Mouse (Mus musculus) monocyte, adult 2 months (primary cell): ENCODE results near the gene Ptprc.

Experiments
- DNase-seq, 2 experiments: peaks; one replicate each; pipeline ENCODE4 v3.0.0; 2022; ENCODE audit warnings: low spot score in 2 of 2, low read depth in 1 of 2

The Ptprc gene

GRCm38 (mm10) chr1:138175494-138175893 lies at the start of gene Ptprc:
TSS of gene Ptprc (minus strand) at chr1:138175708.
- DNase-seq = no peak

DNA sequence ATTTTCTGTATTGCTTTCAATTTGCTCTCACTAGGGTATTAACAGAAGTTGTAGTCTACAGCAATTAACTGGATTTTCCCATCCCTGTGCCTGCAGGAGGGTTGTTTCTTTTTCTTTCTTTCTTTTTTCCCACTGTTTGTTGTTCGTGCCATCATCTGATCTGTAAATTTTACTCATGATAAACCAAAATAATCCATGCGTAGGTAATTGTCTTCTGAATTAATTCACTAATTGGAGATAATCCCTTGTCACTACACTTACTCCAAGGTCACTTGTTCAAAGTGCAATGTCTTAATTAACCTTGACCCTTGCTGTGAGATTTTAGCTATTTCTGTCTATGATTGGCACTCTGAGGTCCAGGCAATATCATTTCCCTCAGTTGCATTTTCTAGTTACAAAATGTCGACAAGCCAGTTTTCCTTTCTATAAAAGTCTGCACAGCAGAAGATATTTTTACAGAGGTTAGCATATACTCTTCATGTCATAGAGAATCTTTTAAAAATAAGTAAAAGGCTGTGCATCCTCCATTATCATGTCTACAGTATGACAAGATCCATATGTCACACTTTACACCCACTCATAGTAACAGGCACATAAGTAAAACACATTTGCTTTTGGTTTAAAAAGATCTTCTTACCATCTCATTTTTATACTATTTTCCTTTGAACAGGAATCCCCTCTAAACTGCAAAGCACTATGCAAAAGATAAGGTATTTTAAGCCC lies 39.4 kb upstream of the Ptprc start:
- DNase-seq = no peak

GRCm38 (mm10) chr1:138210387-138211024 lies 35.0 kb upstream of the Ptprc start:
- DNase-seq = no peak

- DNase-seq = no peak
These were observed 34.2 kb upstream of the Ptprc start for GRCm38 (mm10) chr1:138209751-138210150.

DNA sequence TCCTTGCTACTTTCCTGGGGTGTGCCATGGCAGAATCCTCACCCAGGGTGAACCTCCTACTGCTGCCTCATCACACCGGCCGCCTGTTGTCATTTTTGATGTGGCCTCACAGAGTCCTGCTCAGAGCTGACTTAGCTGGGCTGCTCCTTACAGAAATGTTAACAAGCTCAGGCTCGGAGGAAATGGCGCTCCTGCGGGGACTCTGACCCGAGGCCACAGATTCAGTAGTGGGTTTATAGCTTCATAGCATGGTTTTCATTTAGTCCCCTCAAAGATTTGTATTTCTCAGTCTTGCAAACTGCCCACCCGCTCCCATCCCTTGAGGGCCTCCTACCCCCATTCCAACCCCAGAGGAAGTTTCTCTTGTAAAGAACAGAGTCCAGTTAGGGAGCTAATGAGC lies 30.5 kb upstream of the Ptprc start:
- DNase-seq = no peak

- peak; percentile 61 to 65 for DNase-seq
These were observed 16.4 kb upstream of the Ptprc start for GRCm38 (mm10) chr1:138191689-138192508.

- no peak for DNase-seq
These were observed 12.6 kb upstream of the Ptprc start for GRCm38 (mm10) chr1:138188131-138188530.

- DNase-seq = no peak
These were observed 10.4 kb upstream of the Ptprc start for GRCm38 (mm10) chr1:138185904-138186303.

DNA sequence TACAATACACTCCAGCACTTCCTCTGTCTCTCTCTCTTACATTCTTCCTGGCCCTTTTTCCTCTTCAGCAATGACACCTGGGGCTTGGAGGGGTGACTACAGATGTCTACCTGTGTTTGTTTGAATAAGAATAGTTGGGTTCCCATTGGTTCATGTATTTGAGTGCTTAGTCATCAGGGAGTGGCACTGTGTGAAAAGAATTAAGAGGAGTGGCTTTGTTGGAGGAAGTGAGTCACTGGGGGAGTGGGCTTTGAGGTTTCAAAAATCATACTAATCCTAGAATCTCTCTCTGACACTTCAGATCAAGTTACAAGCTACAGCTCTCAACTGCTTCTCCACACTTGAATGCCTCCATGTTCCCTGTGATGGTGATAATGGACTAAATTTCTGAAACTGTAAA lies 4.6 kb upstream of the Ptprc start:
- no peak for DNase-seq

DNA sequence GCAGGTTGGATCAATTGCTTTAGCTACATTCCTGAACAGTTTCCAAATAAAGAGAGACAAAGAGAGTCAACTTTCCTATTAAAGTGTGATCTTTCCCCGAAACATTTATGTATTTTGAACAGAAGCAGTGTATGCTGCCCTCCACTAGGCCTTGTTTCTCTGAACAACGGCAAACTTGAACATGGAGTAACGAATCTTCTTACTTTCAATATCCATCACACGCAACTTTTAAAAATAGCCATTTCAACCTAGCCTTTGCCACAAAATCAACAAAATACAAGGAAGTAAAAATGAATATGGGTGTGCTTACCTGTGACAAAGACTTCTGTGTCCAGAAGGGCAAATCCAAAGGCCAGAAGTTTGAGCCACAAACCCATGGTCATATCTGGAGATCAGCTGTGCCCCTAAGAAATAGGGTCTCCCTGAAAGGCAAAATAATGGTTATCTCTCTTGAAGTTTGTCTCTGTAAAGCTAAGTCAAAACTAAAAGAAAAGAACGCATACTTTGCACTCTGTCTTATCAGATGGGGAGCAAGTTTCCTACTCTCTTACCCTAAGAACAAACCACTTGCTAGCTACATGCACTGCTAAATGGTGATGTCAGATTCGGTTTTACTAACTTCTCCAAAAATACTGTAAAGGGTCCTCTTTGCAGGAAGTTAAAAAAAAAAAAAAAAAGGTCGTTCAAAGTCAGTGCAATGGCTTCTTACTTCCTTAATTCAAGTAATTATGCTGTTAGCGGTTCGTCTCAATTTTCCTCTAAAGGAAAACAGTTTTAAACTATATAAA lies 609 bp downstream of the Ptprc start:
- no peak for DNase-seq

DNA sequence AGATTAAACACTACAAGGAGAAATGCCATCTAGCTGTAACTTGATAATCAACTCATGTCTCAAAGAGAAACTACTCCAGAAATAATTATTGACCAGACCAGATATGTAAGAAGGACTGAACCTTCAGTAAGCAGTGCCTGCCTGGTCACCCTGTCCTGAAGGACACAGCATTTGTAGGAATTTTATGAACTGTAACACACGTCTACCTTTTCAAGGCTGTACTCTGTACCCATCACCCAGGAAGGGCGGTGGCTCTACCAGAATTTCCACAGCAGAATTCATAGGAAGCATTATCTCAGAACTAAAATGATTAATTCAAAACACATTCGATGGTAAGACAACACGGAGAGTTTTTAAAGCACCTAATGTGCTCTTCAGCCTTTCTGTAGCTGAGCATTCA lies 1.4 kb downstream of the Ptprc start:
- no peak for DNase-seq

DNA sequence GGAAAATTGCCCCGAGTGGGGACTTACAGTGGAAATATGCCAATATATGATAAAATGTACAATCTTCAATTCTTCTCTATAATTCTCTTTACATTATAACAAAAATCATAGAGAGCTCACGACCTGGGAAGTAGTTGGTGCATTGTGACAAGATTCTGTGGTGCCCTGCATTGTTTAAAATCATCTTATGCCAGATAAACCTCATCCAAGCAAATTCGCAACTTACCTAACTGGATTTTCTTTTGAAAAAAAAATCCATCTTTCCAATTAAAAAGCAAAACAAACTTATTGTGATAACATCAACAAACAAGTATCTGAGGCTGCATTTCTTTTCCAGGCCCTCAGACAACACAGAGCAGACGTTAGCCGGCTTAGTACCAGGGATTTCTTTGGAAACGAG lies 1.8 kb downstream of the Ptprc start:
- no peak for DNase-seq

DNA sequence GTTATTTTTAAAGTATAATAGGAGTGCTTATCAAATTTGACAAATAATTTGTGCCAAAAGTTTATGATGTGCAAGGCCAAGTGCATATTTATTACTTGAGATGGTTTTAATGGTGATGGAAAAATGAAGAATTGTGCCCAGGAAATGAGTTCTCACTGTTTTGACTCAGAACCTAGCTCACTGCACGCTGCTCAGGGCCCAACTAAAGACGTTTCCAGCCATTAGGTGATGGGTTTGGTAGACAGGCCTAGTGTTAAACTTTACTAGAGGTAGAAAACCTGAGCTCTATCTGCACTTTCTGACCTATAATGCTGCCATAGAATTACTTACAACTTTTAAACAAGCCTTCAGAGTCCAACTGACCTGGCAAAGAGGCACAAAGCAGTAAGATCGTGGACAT lies 3.0 kb downstream of the Ptprc start:
- no peak for DNase-seq

GRCm38 (mm10) chr1:138172096-138172495 lies 3.4 kb downstream of the Ptprc start:
- no peak for DNase-seq

GRCm38 (mm10) chr1:138166233-138166771 lies 9.2 kb downstream of the Ptprc start:
- no peak for DNase-seq

- DNase-seq = no peak
These were observed 12.9 kb downstream of the Ptprc start for GRCm38 (mm10) chr1:138162638-138163037.

DNA sequence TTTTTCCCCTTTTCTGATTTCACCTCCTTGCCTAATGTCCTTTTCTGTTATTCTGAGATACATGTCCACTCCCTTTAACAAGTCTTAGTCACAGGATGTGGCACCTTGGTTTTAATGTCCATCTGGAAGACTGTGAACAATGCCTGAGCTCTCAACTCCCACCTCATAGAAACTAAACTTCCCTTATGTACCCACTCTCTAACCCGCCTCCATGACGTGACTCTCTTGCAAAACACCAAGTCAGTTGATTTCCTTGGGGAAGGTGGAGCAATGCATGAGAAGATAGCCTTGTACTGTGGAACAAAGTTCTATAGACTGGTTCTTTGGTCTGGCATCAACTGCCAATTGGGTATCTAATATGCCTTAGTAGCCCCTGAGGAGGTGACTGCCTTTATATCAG lies 16.6 kb downstream of the Ptprc start:
- DNase-seq = peak; percentile 50 to 71

DNA sequence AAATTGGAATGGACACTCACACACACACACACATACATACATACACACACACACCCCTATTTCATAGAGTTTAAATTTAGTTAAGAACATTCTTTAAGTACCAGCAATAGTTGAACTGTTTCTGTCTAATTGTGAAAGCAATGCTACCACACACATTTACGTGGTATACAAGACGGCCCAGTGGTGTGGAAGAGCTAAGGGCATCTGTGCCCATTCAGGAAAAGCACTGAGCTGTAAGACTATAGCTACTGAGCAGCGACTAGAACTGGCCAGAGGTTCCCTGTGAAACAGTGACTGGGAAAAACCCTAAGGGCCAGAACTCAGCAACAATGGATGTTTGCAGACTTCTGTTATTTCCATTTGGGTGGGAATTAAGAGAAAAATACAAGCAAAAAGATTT lies 17.3 kb downstream of the Ptprc start:
- peak in 1 of 2 experiments; percentile 42 for DNase-seq

- no peak for DNase-seq
These were observed 17.8 kb downstream of the Ptprc start for GRCm38 (mm10) chr1:138157709-138158108.

DNA sequence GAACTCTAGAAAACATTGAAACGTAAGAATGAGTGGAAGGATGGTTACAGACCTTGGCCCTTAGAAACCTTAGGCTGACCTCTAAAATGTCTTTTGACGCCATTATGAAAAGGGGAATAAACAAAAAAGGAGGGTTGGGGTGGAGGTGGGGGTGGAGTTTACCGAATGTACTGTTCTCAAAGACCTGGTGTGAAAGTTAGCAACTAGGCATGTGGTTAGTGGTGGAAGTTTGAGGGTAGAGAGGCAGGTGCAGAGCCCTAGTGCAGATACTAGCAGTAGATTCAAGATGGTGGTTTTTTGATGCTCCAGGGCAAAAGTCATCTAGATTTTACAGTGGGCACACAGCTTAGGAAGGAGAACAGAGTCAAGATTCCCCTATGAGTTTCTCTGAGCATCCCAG lies 18.5 kb downstream of the Ptprc start:
- DNase-seq = no peak

DNA sequence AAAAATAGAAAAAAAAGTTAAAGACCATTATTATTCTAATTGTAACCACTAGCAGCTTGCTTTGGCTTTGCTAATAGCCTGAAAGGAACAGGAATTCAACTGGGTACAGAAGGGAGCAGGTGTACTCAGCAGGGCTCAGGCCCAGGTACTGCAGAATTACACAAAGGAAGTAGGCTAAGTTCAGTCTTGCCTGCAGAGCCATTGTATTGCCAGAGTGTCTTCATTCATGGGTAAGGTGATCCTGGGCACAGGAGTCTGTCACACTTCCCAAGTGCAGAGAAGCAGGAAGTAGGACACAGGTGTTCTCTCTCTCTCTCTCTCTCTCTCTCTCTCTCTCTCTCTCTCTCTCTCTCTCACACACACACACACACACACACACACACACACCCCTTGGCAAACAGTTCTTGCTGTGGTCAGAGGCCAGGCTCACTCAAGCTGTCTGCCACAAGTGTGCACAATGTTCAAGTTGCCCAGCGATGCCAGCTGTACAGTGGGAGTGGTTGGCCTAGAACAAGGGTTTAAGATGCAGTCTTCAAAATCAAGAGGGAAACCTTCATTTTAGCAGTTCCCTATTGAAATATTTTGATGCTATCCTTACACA lies 21.2 kb downstream of the Ptprc start:
- no peak for DNase-seq
